Mouse (Mus musculus): ENCODE results near the gene Gm11037. TPM values are rescaled to one million over a fixed set of nuclear protein-coding genes. Genes with fewer than 3 reads are reported as not detected.

Gene Gm11037
- polyA plus RNA-seq, 1 experiment from 2014 or later = not detected

GRCm38 (mm10) chr2:131132111-131132888, 997 bp upstream of the Gm11037 start:
- no peak overlapping the region for H3K4me3 ChIP-seq (ENCODE audit: low read depth, low read length)
- H3K27ac ChIP-seq (ENCODE audit: low read depth, low read length) = no peak overlapping the region
- DNase-seq (ENCODE audit: low spot score) = no peak
- H3K36me3 ChIP-seq (ENCODE audit: control insufficient read depth, insufficient read depth, low read length) = peaks cover 2% of the 10 kb centered on the region; the same call in 1 of the 2 replicates
- peaks cover 6% of the 10 kb centered on the region for H3K4me1 ChIP-seq (ENCODE audit: control insufficient read depth, insufficient read depth, low read length)
- H3K4me2 ChIP-seq (ENCODE audit: low read depth) = no peak overlapping the region
- no peaks in the 10 kb centered on the region for H3K27me3 ChIP-seq (ENCODE audit: control insufficient read depth, insufficient read depth, low read length)
- 82% methylated on average over 10 of the region's 10 CpGs for WGBS
- no peaks in the 10 kb centered on the region for H3K9me3 ChIP-seq (ENCODE audit: control insufficient read depth, low read length)
- H3K9ac ChIP-seq (ENCODE audit: low read length) = no peak overlapping the region
- no peak for ATAC-seq (ENCODE audit: insufficient read depth, low FRiP score, low TSS enrichment)

GRCm38 (mm10) chr2:131134381-131134780, 1.1 kb downstream of the Gm11037 start:
- WGBS = 38% methylated on average over 1 of the region's 1 CpGs
- no peak for ATAC-seq (ENCODE audit: insufficient read depth, low FRiP score, low TSS enrichment)
- no peak for DNase-seq (ENCODE audit: low spot score)
- H3K36me3 ChIP-seq (ENCODE audit: control insufficient read depth, insufficient read depth, low read length) = peaks cover 2% of the 10 kb centered on the region; the same call in 1 of the 2 replicates
- H3K9ac ChIP-seq (ENCODE audit: low read length) = no peak overlapping the region
- H3K9me3 ChIP-seq (ENCODE audit: control insufficient read depth, low read length) = no peaks in the 10 kb centered on the region
- H3K4me1 ChIP-seq (ENCODE audit: control insufficient read depth, insufficient read depth, low read length) = no peaks in the 10 kb centered on the region
- no peak overlapping the region for H3K4me3 ChIP-seq (ENCODE audit: low read depth, low read length)
- no peak overlapping the region for H3K4me2 ChIP-seq (ENCODE audit: low read depth)
- no peak overlapping the region for H3K27ac ChIP-seq (ENCODE audit: low read depth, low read length)
- H3K27me3 ChIP-seq (ENCODE audit: control insufficient read depth, insufficient read depth, low read length) = no peaks in the 10 kb centered on the region

- DNase-seq (ENCODE audit: low spot score) (no peak), ATAC-seq (ENCODE audit: insufficient read depth, low FRiP score, low TSS enrichment) (no peak)
- no peaks in the 10 kb centered on the region for H3K9me3 ChIP-seq (ENCODE audit: control insufficient read depth, low read length)
- no peaks in the 10 kb centered on the region for H3K27me3 ChIP-seq (ENCODE audit: control insufficient read depth, insufficient read depth, low read length)
- H3K4me1 ChIP-seq (ENCODE audit: control insufficient read depth, insufficient read depth, low read length) = no peaks in the 10 kb centered on the region
- H3K27ac ChIP-seq (ENCODE audit: low read depth, low read length) = no peak overlapping the region
- no peak overlapping the region for H3K9ac ChIP-seq (ENCODE audit: low read length)
- H3K36me3 ChIP-seq (ENCODE audit: control insufficient read depth, insufficient read depth, low read length) = peaks cover 2% of the 10 kb centered on the region; the same call in 1 of the 2 replicates
- no peak overlapping the region for H3K4me3 ChIP-seq (ENCODE audit: low read depth, low read length)
- no peak overlapping the region for H3K4me2 ChIP-seq (ENCODE audit: low read depth)
- 86% methylated on average over 8 of the region's 8 CpGs for WGBS
These were observed 1.6 kb downstream of the Gm11037 start for GRCm38 (mm10) chr2:131134826-131135400.

GRCm38 (mm10) chr2:131135521-131136139, 2.3 kb downstream of the Gm11037 start:
- H3K27me3 ChIP-seq (ENCODE audit: control insufficient read depth, insufficient read depth, low read length) = no peaks in the 10 kb centered on the region
- 72% methylated on average over 11 of the region's 11 CpGs for WGBS
- no peak for DNase-seq (ENCODE audit: low spot score)
- H3K4me1 ChIP-seq (ENCODE audit: control insufficient read depth, insufficient read depth, low read length) = no peaks in the 10 kb centered on the region
- H3K9me3 ChIP-seq (ENCODE audit: control insufficient read depth, low read length) = no peaks in the 10 kb centered on the region
- no peak overlapping the region for H3K4me3 ChIP-seq (ENCODE audit: low read depth, low read length)
- no peak overlapping the region for H3K27ac ChIP-seq (ENCODE audit: low read depth, low read length)
- ATAC-seq (ENCODE audit: insufficient read depth, low FRiP score, low TSS enrichment) = no peak
- peaks cover 2% of the 10 kb centered on the region; the same call in 1 of the 2 replicates for H3K36me3 ChIP-seq (ENCODE audit: control insufficient read depth, insufficient read depth, low read length)
- H3K4me2 ChIP-seq (ENCODE audit: low read depth) = no peak overlapping the region
- H3K9ac ChIP-seq (ENCODE audit: low read length) = no peak overlapping the region

- Histone ChIP-seq H3K4me1 (ENCODE audit: control insufficient read depth, insufficient read depth, low read length) (no peaks in the 10 kb centered on the region), H3K9ac (ENCODE audit: low read length) (no peak overlapping the region), H3K4me3 (ENCODE audit: low read depth, low read length) (no peak overlapping the region), H3K9me3 (ENCODE audit: control insufficient read depth, low read length) (no peaks in the 10 kb centered on the region), H3K27me3 (ENCODE audit: control insufficient read depth, insufficient read depth, low read length) (no peaks in the 10 kb centered on the region), H3K27ac (ENCODE audit: low read depth, low read length) (no peak overlapping the region), H3K4me2 (ENCODE audit: low read depth) (no peak overlapping the region), H3K36me3 (ENCODE audit: control insufficient read depth, insufficient read depth, low read length) (peaks cover 6% of the 10 kb centered on the region)
- 89% methylated on average over 4 of the region's 4 CpGs for WGBS
- ATAC-seq (ENCODE audit: insufficient read depth, low FRiP score, low TSS enrichment) = no peak
- no peak for DNase-seq (ENCODE audit: low spot score)
These were observed 5.0 kb downstream of the Gm11037 start for GRCm38 (mm10) chr2:131138296-131138695.

GRCm38 (mm10) chr2:131138760-131139159, 5.5 kb downstream of the Gm11037 start:
- Histone ChIP-seq H3K4me3 (ENCODE audit: low read depth, low read length) (no peak overlapping the region), H3K36me3 (ENCODE audit: control insufficient read depth, insufficient read depth, low read length) (peaks cover 6% of the 10 kb centered on the region), H3K27ac (ENCODE audit: low read depth, low read length) (no peak overlapping the region), H3K9ac (ENCODE audit: low read length) (no peak overlapping the region), H3K9me3 (ENCODE audit: control insufficient read depth, low read length) (no peaks in the 10 kb centered on the region), H3K4me1 (ENCODE audit: control insufficient read depth, insufficient read depth, low read length) (no peaks in the 10 kb centered on the region), H3K4me2 (ENCODE audit: low read depth) (no peak overlapping the region), H3K27me3 (ENCODE audit: control insufficient read depth, insufficient read depth, low read length) (no peaks in the 10 kb centered on the region)
- ATAC-seq (ENCODE audit: insufficient read depth, low FRiP score, low TSS enrichment) = no peak
- no peak for DNase-seq (ENCODE audit: low spot score)
- 90% methylated on average over 7 of the region's 7 CpGs for WGBS

- no peaks in the 10 kb centered on the region for H3K9me3 ChIP-seq (ENCODE audit: control insufficient read depth, low read length)
- H3K27me3 ChIP-seq (ENCODE audit: control insufficient read depth, insufficient read depth, low read length) = no peaks in the 10 kb centered on the region
- no peak overlapping the region for H3K4me2 ChIP-seq (ENCODE audit: low read depth)
- no peak for ATAC-seq (ENCODE audit: insufficient read depth, low FRiP score, low TSS enrichment)
- peaks cover 4% of the 10 kb centered on the region for H3K36me3 ChIP-seq (ENCODE audit: control insufficient read depth, insufficient read depth, low read length)
- H3K4me1 ChIP-seq (ENCODE audit: control insufficient read depth, insufficient read depth, low read length) = no peaks in the 10 kb centered on the region
- DNase-seq (ENCODE audit: low spot score) = no peak
- H3K9ac ChIP-seq (ENCODE audit: low read length) = no peak overlapping the region
- 92% methylated on average over 5 of the region's 5 CpGs for WGBS
- no peak overlapping the region for H3K4me3 ChIP-seq (ENCODE audit: low read depth, low read length)
- no peak overlapping the region for H3K27ac ChIP-seq (ENCODE audit: low read depth, low read length)
These were observed 6.0 kb downstream of the Gm11037 start for GRCm38 (mm10) chr2:131139287-131139686.

GRCm38 (mm10) chr2:131139886-131140532, 6.7 kb downstream of the Gm11037 start:
- Histone ChIP-seq H3K4me3 (ENCODE audit: low read depth, low read length) (no peak overlapping the region), H3K27ac (ENCODE audit: low read depth, low read length) (no peak overlapping the region), H3K4me1 (ENCODE audit: control insufficient read depth, insufficient read depth, low read length) (no peaks in the 10 kb centered on the region), H3K9ac (ENCODE audit: low read length) (no peak overlapping the region), H3K36me3 (ENCODE audit: control insufficient read depth, insufficient read depth, low read length) (peaks cover 11% of the 10 kb centered on the region), H3K9me3 (ENCODE audit: control insufficient read depth, low read length) (no peaks in the 10 kb centered on the region), H3K27me3 (ENCODE audit: control insufficient read depth, insufficient read depth, low read length) (no peaks in the 10 kb centered on the region), H3K4me2 (ENCODE audit: low read depth) (no peak overlapping the region)
- no peak for DNase-seq (ENCODE audit: low spot score)
- no peak for ATAC-seq (ENCODE audit: insufficient read depth, low FRiP score, low TSS enrichment)
- WGBS = 64% methylated on average over 5 of the region's 5 CpGs
